Mouse (Mus musculus) CH12.LX (cell line): ENCODE measurements around the gene Pcsk7. TPM values are rescaled to one million over a fixed set of nuclear protein-coding genes. Genes with fewer than 3 reads are reported as not detected.

Experiments
- DNase-seq: peaks from one replicate; pipeline ENCODE4 v3.0.0-alpha.2; 2013; ENCODE audit errors: extremely low read depth
- H3K27ac ChIP-seq: 2 replicates; pipeline ENCODE4 v1.5.1; 2012; ENCODE audit warnings: low read depth, mild to moderate bottlenecking, control low read depth, moderate library complexity; ENCODE audit not compliant: insufficient read depth
- H3K27me3 ChIP-seq: replicated peaks from 2 replicates; pipeline ENCODE3; 2012; ENCODE audit warnings: inconsistent platforms
- H3K36me3 ChIP-seq, 2 experiments: replicated peaks in 1 of 2; 2 replicates each; pipeline versions ENCODE3 to v1.6.1; 2012; ENCODE audit warnings: inconsistent platforms in 1 of 2, low read length in 1 of 2, mild to moderate bottlenecking in 1 of 2, mixed read lengths in 1 of 2, moderate library complexity in 1 of 2; ENCODE audit not compliant: control insufficient read depth in 1 of 2, insufficient read depth in 1 of 2
- H3K4me1 ChIP-seq, 2 experiments: 2 replicates each; pipeline ENCODE4 v1.6.1; 2012; ENCODE audit warnings: inconsistent platforms in 1 of 2, moderate library complexity in 1 of 2; ENCODE audit not compliant: insufficient read depth in 2 of 2, control insufficient read depth in 1 of 2
- H3K4me2 ChIP-seq: 2 replicates; pipeline ENCODE4 v1.6.1; 2012; ENCODE audit warnings: low read depth, mild to moderate bottlenecking, control low read depth; ENCODE audit not compliant: poor library complexity, insufficient read depth, severe bottlenecking
- H3K4me3 ChIP-seq, 3 experiments: fragments of 150-350 bp in 1 of 3; sonication (generic) in 1 of 3; replicated peaks in 1 of 3; 2 replicates each; pipeline versions ENCODE3 to v1.5.1; 2011 to 2012; ENCODE audit warnings: low read depth in 2 of 3, low read length in 2 of 3, mild to moderate bottlenecking in 2 of 3, moderate library complexity in 2 of 3, control low read depth in 1 of 3, improper control_type of control experiment in 1 of 3, inconsistent platforms in 1 of 3, mixed read lengths in 1 of 3; ENCODE audit not compliant: poor library complexity in 1 of 3
- H3K79me2 ChIP-seq: replicated peaks from 2 replicates; pipeline ENCODE4 v1.6.1; 2012; ENCODE audit warnings: mild to moderate bottlenecking, moderate library complexity; ENCODE audit not compliant: control insufficient read depth, poor library complexity, insufficient read depth, severe bottlenecking; ENCODE audit errors: extremely low read depth
- H3K9ac ChIP-seq: 2 replicates; pipeline ENCODE4 v1.6.1; 2012; ENCODE audit warnings: low read depth, mild to moderate bottlenecking, control low read depth, moderate library complexity; ENCODE audit not compliant: insufficient read depth
- H3K9me3 ChIP-seq: replicated peaks from 2 replicates; pipeline ENCODE3; 2012; ENCODE audit warnings: low read length, inconsistent platforms, mixed read lengths
- BHLHE40 ChIP-seq: IDR thresholded peaks from 2 replicates; pipeline ENCODE4 v1.6.1; 2011; ENCODE audit warnings: mild to moderate bottlenecking, low read depth, low read length, improper control_type of control experiment
- CHD1 ChIP-seq: IDR thresholded peaks from 2 replicates; pipeline ENCODE4 v1.6.1; 2012; ENCODE audit warnings: low read depth, low read length, improper control_type of control experiment, inconsistent platforms
- ELF1 ChIP-seq: IDR thresholded peaks from 2 replicates; pipeline ENCODE4 v1.6.1; 2014; ENCODE audit warnings: low read depth, mild to moderate bottlenecking, inconsistent platforms, low read length, improper control_type of control experiment
- EP300 ChIP-seq: IDR thresholded peaks from 2 replicates; pipeline ENCODE4 v1.6.1; 2011; ENCODE audit warnings: low read length, improper control_type of control experiment
- GABPA ChIP-seq: IDR thresholded peaks from 2 replicates; pipeline ENCODE4 v1.6.1; 2012; ENCODE audit warnings: low read depth, low read length, improper control_type of control experiment, inconsistent platforms; ENCODE audit not compliant: insufficient replicate concordance
- HCFC1 ChIP-seq: IDR thresholded peaks from 2 replicates; pipeline ENCODE4 v1.6.1; 2012; ENCODE audit warnings: low read depth, mild to moderate bottlenecking, inconsistent platforms, low read length, improper control_type of control experiment
- IRF4 ChIP-seq: IDR thresholded peaks from 2 replicates; pipeline ENCODE4 v1.6.1; 2014; ENCODE audit warnings: low read depth, mild to moderate bottlenecking, inconsistent platforms, low read length, improper control_type of control experiment
- JUND ChIP-seq: conservative IDR thresholded peaks from 2 replicates; pipeline ENCODE4 v1.6.1; 2011; ENCODE audit warnings: low read depth, low read length, improper control_type of control experiment
- KAT2A ChIP-seq: IDR thresholded peaks from 2 replicates; pipeline ENCODE4 v1.6.1; 2012; ENCODE audit warnings: low read length, improper control_type of control experiment, inconsistent platforms; ENCODE audit not compliant: insufficient replicate concordance
- MAFK ChIP-seq: IDR thresholded peaks from 2 replicates; pipeline ENCODE4 v1.6.1; 2011; ENCODE audit warnings: low read length, improper control_type of control experiment; ENCODE audit not compliant: insufficient replicate concordance
- MAZ ChIP-seq: IDR thresholded peaks from 2 replicates; pipeline ENCODE4 v1.6.1; 2012; ENCODE audit warnings: low read depth, mild to moderate bottlenecking, inconsistent platforms, low read length, improper control_type of control experiment, moderate library complexity
- MEF2A ChIP-seq: IDR thresholded peaks from 2 replicates; pipeline ENCODE4 v1.6.1; 2014; ENCODE audit warnings: low read depth, mild to moderate bottlenecking, inconsistent platforms, low read length, improper control_type of control experiment, borderline replicate concordance
- MYC ChIP-seq: IDR thresholded peaks from 2 replicates; pipeline ENCODE4 v1.6.1; 2011; ENCODE audit warnings: low read depth, mild to moderate bottlenecking, improper control_type of control experiment, low read length
- NRF1 ChIP-seq: IDR thresholded peaks from 2 replicates; pipeline ENCODE4 v1.6.1; 2014; ENCODE audit warnings: low read depth, mild to moderate bottlenecking, inconsistent platforms, low read length, improper control_type of control experiment, moderate library complexity
- PAX5 ChIP-seq: IDR thresholded peaks from 2 replicates; pipeline ENCODE4 v1.6.1; 2012; ENCODE audit warnings: low read length, inconsistent platforms, mixed read lengths
- POLR2A ChIP-seq: IDR thresholded peaks from 2 replicates; pipeline ENCODE4 v1.6.1; 2011; ENCODE audit warnings: low read depth, mild to moderate bottlenecking, improper control_type of control experiment, low read length
- RCOR1 ChIP-seq: conservative IDR thresholded peaks from 2 replicates; pipeline ENCODE4 v1.6.1; 2012; ENCODE audit warnings: low read depth, mild to moderate bottlenecking, inconsistent platforms, low read length, improper control_type of control experiment
- SMC3 ChIP-seq: IDR thresholded peaks from 2 replicates; pipeline ENCODE4 v1.6.1; 2011; ENCODE audit warnings: low read depth, low read length, improper control_type of control experiment
- TCF12 ChIP-seq: IDR thresholded peaks from 2 replicates; pipeline ENCODE4 v1.6.1; 2014; ENCODE audit warnings: low read depth, mild to moderate bottlenecking, inconsistent platforms, low read length, improper control_type of control experiment
- USF2 ChIP-seq: conservative IDR thresholded peaks from 2 replicates; pipeline ENCODE4 v1.6.1; 2011; ENCODE audit warnings: low read depth, low read length, improper control_type of control experiment
- ZKSCAN1 ChIP-seq: IDR thresholded peaks from 2 replicates; pipeline ENCODE4 v1.6.1; 2012; ENCODE audit warnings: low read depth, inconsistent platforms, low read length, improper control_type of control experiment, borderline replicate concordance
- dilution Hi-C: fragments of 300-500 bp; cut with MboI; formaldehyde crosslinking; loops from 2 replicates; pipeline ENCODE4 v1.14.3; 2020; ENCODE audit warnings: low sequenced_read_pairs; ENCODE audit not compliant: extremely low pct_unique_long_range_greater_than_20kb, extremely low pct_ligation_motif_present
- in situ Hi-C: fragments of 300-500 bp; cut with MboI; formaldehyde crosslinking; loops from 3 replicates; pipeline ENCODE4 v1.14.3; 2019; ENCODE audit warnings: low sequenced_read_pairs, low pct_ligation_motif_present, low pct_unique_long_range_greater_than_20kb, mixed read lengths
- polyA plus RNA-seq: library from polyadenylated mRNA; unstranded; fragments of >175 nt; gene quantifications from 2 replicates; pipeline ENCODE4 v1.2.1, GENCODE M21; 2012; ENCODE audit warnings: low read depth; ENCODE audit not compliant: insufficient read length
- total RNA-seq, 2 experiments: library from RNA; depleted of rRNA; stranded (reverse); fragments of 300-350 nt in 1 of 2; fragments of >200 nt in 1 of 2; gene quantifications; 2 replicates each; pipeline ENCODE4 v1.2.3; 2012 to 2014

The Pcsk7 gene
- total and polyA plus RNA-seq, 3 experiments, result 16.5 to 18.5 (median 17.9) TPM

DNA sequence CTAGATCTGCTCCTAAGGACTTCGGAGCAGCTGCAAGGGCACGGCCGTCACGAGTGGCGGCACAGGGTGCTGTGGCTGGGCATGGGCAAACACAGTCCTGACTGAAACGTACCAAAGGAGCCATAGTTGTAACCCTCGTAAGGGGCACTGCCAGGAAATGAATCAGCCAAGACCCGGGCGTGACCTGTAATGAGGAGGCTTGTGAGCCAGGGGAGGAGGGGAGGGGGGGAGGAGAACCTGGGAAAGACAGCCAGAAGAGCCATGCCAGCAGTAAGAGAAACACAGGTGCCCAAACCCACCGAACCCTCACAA, 40.5 kb downstream of the Pcsk7 start:
- no peaks in the 10 kb centered on the region for H3K27me3 ChIP-seq
- no peak for DNase-seq
- TF ChIP-seq SMC3 (no peak), JUND (no peak), RCOR1 (no peak), MYC (no peak), BHLHE40 (no peak), GABPA (no peak), MEF2A (no peak), CHD1 (no peak), ZKSCAN1 (no peak), IRF4 (no peak)
- TF ChIP-seq, all 38 proteins: peak for 0
- in situ Hi-C loops (no loop called here), dilution Hi-C loops (no loop called here)
- H3K4me1 ChIP-seq, result peaks cover 0 to 50% of the 10 kb centered on the region in 2 experiments; a peak in 2 of 4 replicates
- H3K79me2 ChIP-seq, result no peaks in the 10 kb centered on the region
- peaks cover 83 to 95% of the 10 kb centered on the region in 2 experiments for H3K36me3 ChIP-seq
- H3K4me3 ChIP-seq, result no peak overlapping the region
- no peaks in the 10 kb centered on the region for H3K9me3 ChIP-seq
- no peak overlapping the region for H3K9ac ChIP-seq
- no peak overlapping the region for H3K27ac ChIP-seq
- H3K4me2 ChIP-seq, result no peak overlapping the region

DNA sequence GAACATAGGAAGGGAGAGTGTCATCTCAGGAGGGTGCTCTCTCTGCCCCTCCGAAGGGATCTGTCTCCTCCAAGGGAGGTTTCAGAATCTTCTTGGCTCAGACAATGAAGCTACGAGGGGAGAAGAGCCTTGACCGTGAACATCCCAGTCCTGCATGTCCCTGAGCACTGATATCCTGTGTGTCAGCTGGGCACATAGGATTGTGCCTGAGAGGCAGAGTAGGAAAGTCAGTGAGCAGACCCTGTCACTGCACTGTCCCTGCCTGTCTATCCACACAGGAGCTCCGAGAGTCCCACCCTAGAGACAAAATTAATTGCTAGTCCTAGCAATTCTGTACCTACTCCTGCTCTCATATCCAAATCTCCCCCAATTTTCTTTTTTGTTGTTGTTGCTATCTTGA, 45.8 kb downstream of the Pcsk7 start:
- Histone ChIP-seq H3K9ac (no peak overlapping the region), H3K4me3 (no peak overlapping the region), H3K27me3 (no peaks in the 10 kb centered on the region), H3K36me3 (peaks cover 37 to 59% of the 10 kb centered on the region in 2 experiments), H3K4me1 (peaks cover 6 to 30% of the 10 kb centered on the region in 2 experiments; a peak in 3 of 4 replicates), H3K79me2 (peaks cover 6% of the 10 kb centered on the region; the same call in 1 of the 2 replicates), H3K9me3 (no peaks in the 10 kb centered on the region), H3K27ac (no peak overlapping the region), H3K4me2 (no peak overlapping the region)
- DNase-seq, result no peak
- in situ Hi-C loops (no loop called here), dilution Hi-C loops (no loop called here)
- no peak for TF ChIP-seq PAX5
- TF ChIP-seq ELF1, result no peak
- TF ChIP-seq GABPA, result no peak
- TF ChIP-seq USF2, result no peak
- TF ChIP-seq MAFK, result no peak
- TF ChIP-seq ZKSCAN1, result no peak
- no peak for TF ChIP-seq NRF1
- TF ChIP-seq MYC, result no peak
- TF ChIP-seq EP300, result no peak
- no peak for TF ChIP-seq MAZ
- no peak for TF ChIP-seq KAT2A
- TF ChIP-seq MEF2A, result no peak
- no peak for TF ChIP-seq TCF12
- no peak for TF ChIP-seq POLR2A
- TF ChIP-seq HCFC1, result no peak
